Mouse (Mus musculus): Measurements from ENCODE around the gene Serpine3.

DNA sequence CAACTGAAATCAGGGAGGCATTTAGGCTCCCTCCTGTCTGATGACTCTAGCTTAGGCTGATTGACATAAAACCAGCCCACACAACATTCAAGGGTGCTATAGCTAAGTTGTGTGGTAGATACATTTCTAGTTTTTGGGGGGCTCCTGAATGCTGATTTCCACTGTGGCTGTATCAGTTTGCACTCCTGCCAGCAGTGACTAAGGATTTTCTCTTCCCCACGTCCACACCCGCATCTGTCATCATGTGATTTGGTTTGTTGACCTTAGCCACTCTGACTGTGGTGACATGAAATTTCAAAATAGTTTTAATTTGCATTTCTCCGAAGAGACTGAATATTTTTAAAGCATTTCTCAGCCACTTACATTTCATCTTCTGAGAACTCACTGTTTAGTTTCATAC is 6.0 kb upstream of the Serpine3 start:
- TF ChIP-seq CTCF (IDR thresholded peaks at IDR 0.05) (no peak), POLR2A (IDR thresholded peaks at IDR 0.05; ENCODE audit: insufficient read depth, low read depth, low read length) (no peak)

Data from heart, adult 2 months (tissue).